In genomic region chr12:100849421-100850138, GRCm38 (mm10) we compare ENCODE assay signal across 8 mouse cellular contexts. TPM values are rescaled to one million over a fixed set of nuclear protein-coding genes. Genes with fewer than 3 reads are reported as not detected.
DNase-seq lines count a peak whose midpoint lies in the region; ATAC-seq lines count a peak whose summit lies in the region.

No protein-coding gene starts in this region.

- no peaks in the 10 kb centered on the region for H3K27me3 ChIP-seq in heart, embryonic 15.5 days
- H3K27me3 ChIP-seq in liver, embryonic 16.5 days (ENCODE audit: control insufficient read depth, insufficient read depth, low read depth, low read length): no peaks in the 10 kb centered on the region
- H3K27me3 ChIP-seq in neural tube, embryonic 12.5 days (replicated peaks): no peaks in the 10 kb centered on the region

- 0 out of 2 replicates have a peak, but pooled peaks have one; percentile 32 for ATAC-seq in heart, embryonic 15.5 days (replicated peaks; ENCODE audit: insufficient number of reproducible peaks, insufficient read depth, low FRiP score, low read depth)
- ATAC-seq in liver, embryonic 16.5 days (ENCODE audit: low read depth): peak; percentile 54
- ATAC-seq in neural tube, embryonic 12.5 days (ENCODE audit: low FRiP score, low read depth): peak; percentile 59

- no peaks in the 10 kb centered on the region for H3K9me3 ChIP-seq in heart, embryonic 15.5 days (replicated peaks)
- no peaks in the 10 kb centered on the region for H3K9me3 ChIP-seq in liver, embryonic 16.5 days (replicated peaks; ENCODE audit: control insufficient read depth, low read length)
- H3K9me3 ChIP-seq in neural tube, embryonic 12.5 days: no peaks in the 10 kb centered on the region

- no peaks in the 10 kb centered on the region for H3K4me1 ChIP-seq in heart, embryonic 15.5 days (replicated peaks)
- H3K4me1 ChIP-seq in liver, embryonic 16.5 days (ENCODE audit: control insufficient read depth, low read depth, low read length): no peaks in the 10 kb centered on the region
- H3K4me1 ChIP-seq in neural tube, embryonic 12.5 days: peaks cover 8% of the 10 kb centered on the region; the same call in 1 of the 2 replicates

- 66% methylated on average over 7 of the region's 7 CpGs for WGBS in heart, embryonic 15.5 days
- WGBS in liver, embryonic 16.5 days (ENCODE audit: insufficient replicate concordance): 58% methylated on average over 7 of the region's 7 CpGs
- 81% methylated on average over 7 of the region's 7 CpGs for WGBS in neural tube, embryonic 12.5 days

- no peak overlapping the region for H3K27ac ChIP-seq in heart, embryonic 15.5 days
- no peak overlapping the region for H3K27ac ChIP-seq in liver, embryonic 16.5 days (ENCODE audit: low read length)
- no peak overlapping the region for H3K27ac ChIP-seq in neural tube, embryonic 12.5 days

- no peak overlapping the region for H3K4me3 ChIP-seq in heart, embryonic 15.5 days
- no peak overlapping the region for H3K4me3 ChIP-seq in liver, embryonic 16.5 days (ENCODE audit: low read depth, low read length)
- no peak overlapping the region for H3K4me3 ChIP-seq in neural tube, embryonic 12.5 days

- H3K9ac ChIP-seq in heart, embryonic 15.5 days: no peak overlapping the region
- H3K9ac ChIP-seq in liver, embryonic 16.5 days (ENCODE audit: low read depth, low read length): no peak overlapping the region
- H3K9ac ChIP-seq in neural tube, embryonic 12.5 days: no peak overlapping the region

- H3K4me2 ChIP-seq in heart, embryonic 15.5 days: no peak overlapping the region
- no peak overlapping the region for H3K4me2 ChIP-seq in liver, embryonic 16.5 days (ENCODE audit: low read depth, low read length)
- no peak overlapping the region for H3K4me2 ChIP-seq in neural tube, embryonic 12.5 days (replicated peaks)

- no peaks in the 10 kb centered on the region for H3K36me3 ChIP-seq in heart, embryonic 15.5 days
- no peaks in the 10 kb centered on the region for H3K36me3 ChIP-seq in liver, embryonic 16.5 days (ENCODE audit: control insufficient read depth, insufficient read depth)
- no peaks in the 10 kb centered on the region for H3K36me3 ChIP-seq in neural tube, embryonic 12.5 days

- DNase-seq in CD4-positive, CD25-positive, alpha-beta regulatory T cell, adult 2 months (ENCODE audit: low read depth, low spot score): peak; percentile 80
- DNase-seq in Muller cell, postnatal 12 days (ENCODE audit: inconsistent ontology term): peak; percentile 29
- peak; percentile 44 to 73 for DNase-seq in cerebellum, postnatal 36 days
- DNase-seq in kidney, postnatal 10 days: peak; percentile 58
- no peak for DNase-seq in ovary, postnatal 36 days (ENCODE audit: low spot score)

RNA-seq across cellular contexts. Expression of gene Gpr68, which starts 58.4 kb away (rescaled TPM):
- 6.0 and 7.1 TPM in 2 replicates for polyA plus RNA-seq in heart, embryonic 15.5 days (2015; fragmentation: Nextera tagmentation; extraction: Ambion mirVana)
- 0.04 and 0.08 TPM in 2 replicates for polyA plus RNA-seq in liver, embryonic 16.5 days (2015; fragmentation: Nextera tagmentation; extraction: Ambion mirVana)
- 0.69 and 0.79 TPM in 2 replicates for polyA plus RNA-seq in neural tube, embryonic 12.5 days (2016; fragmentation: Nextera tagmentation; extraction: Ambion mirVana)
